Mouse (Mus musculus) lung, postnatal 36 days (tissue): ENCODE results near the gene Psmc6.
A peak's percentile ranks its signal among the peaks of the same experiment; 100 is the strongest.

Experiments used
- DNase-seq: peaks from one replicate; pipeline ENCODE4 v3.0.0; 2022; ENCODE audit warnings: mixed read lengths

Gene Psmc6

DNA sequence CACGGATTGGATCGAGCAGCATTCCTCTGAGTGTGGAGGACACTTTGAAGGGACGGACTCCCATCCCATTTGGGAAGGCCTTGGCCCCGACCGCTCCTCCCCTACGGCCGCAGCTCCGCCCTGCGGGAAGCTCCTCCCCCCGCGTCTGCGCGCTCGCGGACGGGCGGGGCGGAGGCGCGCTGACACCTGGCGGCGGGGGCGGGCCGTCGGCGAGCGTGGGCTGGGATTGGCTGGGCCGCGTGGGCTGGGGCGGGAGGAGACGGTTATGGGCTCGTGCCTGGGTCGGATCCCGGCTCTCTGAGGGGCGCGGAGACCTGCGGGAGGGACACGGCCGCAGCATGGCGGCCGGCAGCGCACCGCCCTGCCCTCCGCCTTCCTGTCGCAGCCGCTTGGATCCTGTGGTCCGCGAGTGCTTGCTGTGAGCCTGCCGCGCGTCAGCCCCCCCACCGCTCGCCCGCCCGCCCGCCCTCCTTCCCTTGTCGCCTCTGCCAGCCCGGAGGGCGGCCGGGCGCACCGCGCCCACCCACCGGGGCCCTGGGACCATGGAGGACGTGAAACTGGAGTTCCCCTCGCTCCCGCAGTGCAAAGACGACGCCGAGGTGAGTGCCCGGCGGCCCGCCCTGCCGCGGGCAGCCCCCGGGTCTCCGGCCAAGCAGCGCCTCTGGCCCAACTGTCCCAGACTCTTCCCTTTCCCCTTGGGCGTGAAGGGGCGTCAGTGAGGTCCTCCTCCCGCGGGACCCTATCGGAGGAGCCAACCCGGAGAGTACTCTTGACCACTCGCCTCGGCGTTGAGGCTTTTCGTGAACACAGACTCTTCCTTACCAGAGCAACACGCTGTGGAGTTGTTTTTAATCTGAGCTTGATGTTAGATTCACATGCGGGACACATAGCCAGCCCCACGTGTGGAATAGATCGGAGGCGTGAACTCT lies 21.6 kb downstream of the Psmc6 start, which contains the start of gene Styx:
Gene Styx (plus strand): TSS at position 163 of the 929 bp plus-strand sequence.
- DNase-seq: peak; percentile 96

- DNase-seq: peak; percentile 53
These were observed 34.9 kb downstream of the Psmc6 start for GRCm38 (mm10) chr14:45364211-45365195.

GRCm38 (mm10) chr14:45365196-45365587 lies 35.6 kb downstream of the Psmc6 start:
- no peak for DNase-seq

DNA sequence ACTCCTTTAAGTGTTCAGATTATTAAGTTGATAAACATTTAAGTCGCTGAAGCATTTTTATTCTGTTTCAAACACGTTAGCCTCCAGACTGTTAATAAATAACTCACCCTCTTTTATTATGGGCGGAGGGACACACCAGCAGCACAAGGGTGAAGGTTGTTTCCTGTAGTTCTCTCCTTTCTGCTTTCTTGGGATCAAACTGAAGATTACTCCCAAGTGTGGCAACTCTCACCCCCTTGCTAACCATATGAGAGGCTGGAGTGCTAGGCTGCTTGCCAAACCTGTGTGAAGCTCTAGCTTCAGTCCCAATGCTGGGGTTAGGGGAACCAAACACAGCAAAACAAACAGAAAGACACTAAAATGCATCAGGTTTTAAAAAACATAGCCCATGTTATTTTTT lies 49.2 kb downstream of the Psmc6 start:
- no peak for DNase-seq

DNA sequence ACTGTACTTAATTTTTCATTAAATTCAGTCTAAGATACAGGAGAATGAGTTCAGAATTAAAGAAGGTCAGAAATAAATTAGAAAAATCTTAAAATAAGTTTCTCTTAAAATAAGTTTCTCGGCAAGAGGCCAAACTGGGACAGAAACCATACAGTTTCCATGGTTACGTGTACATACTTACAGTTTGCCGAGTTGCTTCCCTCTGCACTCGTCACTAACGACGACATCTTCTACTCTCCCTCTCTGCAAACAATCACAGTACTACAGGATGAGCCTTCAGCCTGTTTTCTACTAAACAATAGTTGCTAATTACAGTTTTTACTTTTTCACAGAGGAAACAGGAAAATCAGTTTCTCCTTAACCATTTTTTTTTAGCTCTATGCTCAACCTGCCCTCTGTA lies 51.2 kb downstream of the Psmc6 start:
- no peak for DNase-seq

DNA sequence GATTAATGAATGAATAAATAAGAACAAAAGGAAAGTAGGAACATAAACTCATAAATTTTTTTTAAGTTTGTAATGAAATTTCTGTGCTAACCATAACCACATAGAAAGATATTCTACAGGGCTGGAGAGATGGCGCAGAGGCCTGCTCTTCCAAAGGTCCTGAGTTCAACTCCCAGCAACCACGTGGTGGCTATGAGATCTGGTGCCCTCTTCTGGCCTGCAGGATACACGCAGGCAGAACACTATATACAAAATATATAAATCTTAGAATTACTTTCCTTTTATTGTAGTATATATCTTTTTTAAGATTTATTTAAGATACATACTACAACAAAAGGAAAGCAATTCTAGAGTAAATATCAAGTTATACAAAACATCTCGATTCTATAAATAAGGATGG lies 53.3 kb downstream of the Psmc6 start:
- DNase-seq: no peak

GRCm38 (mm10) chr14:45385596-45385995 lies 56.0 kb downstream of the Psmc6 start:
- no peak for DNase-seq

DNA sequence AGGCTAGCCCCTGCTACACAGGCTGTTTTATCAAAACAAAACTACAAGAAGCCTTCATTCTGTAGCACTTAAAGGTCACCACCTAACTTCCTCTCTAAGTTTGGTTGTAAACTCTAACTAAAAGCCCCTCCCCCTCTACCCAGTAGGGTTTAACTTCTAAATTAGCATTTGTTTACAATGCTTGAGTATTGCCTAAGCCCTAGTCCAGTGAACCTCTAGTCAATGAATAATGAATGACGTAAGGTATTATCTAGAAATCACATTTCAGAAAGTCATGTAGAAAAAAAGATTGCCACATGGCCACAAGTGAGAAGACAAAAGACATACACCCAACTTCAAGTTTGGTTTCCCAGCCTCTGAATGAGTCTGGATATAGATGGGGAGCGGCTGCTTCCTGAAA lies 57.9 kb downstream of the Psmc6 start:
- DNase-seq: peak; percentile 44

- DNase-seq: peak; percentile 94
These were observed 59.0 kb downstream of the Psmc6 start for GRCm38 (mm10) chr14:45388345-45389181.

DNA sequence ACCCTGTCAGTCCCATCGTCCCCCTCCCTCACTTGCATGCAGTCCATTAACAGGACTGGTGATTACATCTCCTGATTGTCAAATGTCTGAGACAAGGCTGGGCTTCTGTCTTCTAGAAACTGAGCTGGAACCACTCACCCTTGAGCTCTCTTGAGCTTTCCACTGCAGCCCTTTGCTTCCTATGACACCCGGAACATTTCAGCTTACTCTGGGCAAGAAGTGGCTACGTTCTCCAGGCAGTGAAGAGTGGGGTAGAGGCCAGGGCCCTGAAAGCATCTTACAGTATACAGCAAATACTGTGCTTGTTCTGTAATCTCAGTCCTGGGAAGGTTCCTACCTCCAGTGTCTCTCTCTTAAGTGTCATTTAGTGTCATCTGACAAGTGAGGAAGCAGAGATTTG lies 59.6 kb downstream of the Psmc6 start:
- peak; percentile 10 for DNase-seq
